Mouse (Mus musculus) urinary bladder, postnatal 25 days (tissue): ENCODE results near the gene Dcaf15.
A peak's percentile ranks its signal among the peaks of the same experiment; 100 is the strongest.

Experiments
- DNase-seq: peaks from one replicate; pipeline ENCODE4 v3.0.0; 2022; ENCODE audit warnings: low spot score

The Dcaf15 gene

DNA sequence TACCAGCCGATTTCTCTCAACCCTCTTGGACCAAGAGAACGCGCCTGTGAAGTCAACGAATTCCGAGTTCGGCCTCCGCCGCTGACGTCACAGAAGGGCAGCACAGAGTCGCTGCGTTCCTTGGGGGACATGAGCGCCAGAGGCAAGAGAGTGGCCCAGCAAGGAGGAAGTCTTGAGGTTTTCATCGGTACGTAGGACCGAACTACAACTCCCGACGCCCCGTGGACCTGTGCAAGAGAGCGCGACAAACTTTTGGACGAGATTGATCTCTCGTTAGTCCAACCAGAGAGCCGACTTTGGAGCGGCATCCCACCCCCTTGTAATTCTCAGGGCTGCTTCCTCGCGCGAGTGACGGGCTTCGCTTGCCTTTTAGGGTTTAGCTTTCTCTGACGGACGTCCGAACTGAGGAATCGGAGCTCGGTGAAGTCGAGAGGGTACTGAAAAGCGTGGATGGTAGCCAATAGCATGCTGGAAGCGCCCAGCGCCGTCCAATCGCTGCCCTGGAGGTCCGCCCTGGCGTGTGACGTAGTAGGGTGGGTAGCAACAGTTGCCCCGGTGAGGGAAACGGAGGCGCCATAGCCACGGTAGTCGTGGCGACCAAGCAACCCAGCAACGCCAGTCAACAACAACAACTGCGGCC lies 38.2 kb downstream of the Dcaf15 start, which contains the start of gene Rfx1:
Gene Rfx1 (plus strand): TSS at position 544 of the 640 bp plus-strand sequence.
- peak; percentile 98 for DNase-seq

DNA sequence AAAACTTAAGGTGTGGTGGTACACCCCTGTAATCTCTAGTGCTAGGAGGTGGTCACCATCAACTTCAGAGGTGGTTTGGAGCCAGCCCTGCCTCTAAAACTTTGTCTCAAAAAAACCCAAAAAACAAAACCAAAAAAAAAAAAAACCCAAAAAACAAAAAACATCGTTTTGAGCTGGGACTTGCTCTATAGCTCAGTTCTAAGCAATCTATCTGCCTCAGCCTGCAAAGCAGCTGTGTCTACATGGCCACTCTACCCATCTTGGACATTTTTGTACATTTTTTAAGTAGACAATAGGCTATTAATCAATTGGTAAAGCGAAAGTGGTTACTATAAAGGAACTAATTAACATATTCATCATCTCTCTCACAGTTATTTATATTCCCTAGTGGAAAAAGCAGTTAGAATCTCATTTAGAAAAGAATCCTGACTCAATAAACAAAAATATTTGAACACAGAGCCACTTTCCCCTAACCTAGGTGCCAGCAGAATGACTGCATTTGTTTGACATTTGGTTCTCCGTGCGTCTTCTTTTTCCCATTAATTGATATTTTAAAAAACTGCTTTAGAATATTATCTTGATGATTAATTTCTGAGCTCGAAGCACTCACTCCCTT lies 39.0 kb downstream of the Dcaf15 start:
- DNase-seq: no peak

DNA sequence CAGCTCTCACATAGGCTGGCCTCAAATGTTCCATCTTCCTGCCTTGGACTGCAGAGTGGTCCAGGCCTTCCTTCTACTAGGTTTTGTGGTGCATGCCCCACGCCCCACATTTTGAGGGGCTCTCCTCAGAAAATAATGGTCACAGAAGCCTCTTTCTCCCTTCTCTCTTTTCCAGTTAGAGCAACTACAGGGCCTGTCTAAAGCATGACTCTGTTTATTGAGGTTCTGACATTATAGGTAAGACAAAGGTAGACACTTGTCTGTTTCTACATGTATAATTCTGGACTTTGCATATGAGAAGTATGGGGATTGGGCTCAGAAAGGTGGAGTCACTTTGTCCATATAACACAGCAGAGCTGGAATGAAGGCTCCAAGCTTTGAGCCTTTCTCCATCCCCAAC lies 39.5 kb downstream of the Dcaf15 start, which contains the start of gene Gm10643:
Gene Gm10643 (minus strand): TSS at position 101 of the 400 bp plus-strand sequence.
- DNase-seq: no peak

DNA sequence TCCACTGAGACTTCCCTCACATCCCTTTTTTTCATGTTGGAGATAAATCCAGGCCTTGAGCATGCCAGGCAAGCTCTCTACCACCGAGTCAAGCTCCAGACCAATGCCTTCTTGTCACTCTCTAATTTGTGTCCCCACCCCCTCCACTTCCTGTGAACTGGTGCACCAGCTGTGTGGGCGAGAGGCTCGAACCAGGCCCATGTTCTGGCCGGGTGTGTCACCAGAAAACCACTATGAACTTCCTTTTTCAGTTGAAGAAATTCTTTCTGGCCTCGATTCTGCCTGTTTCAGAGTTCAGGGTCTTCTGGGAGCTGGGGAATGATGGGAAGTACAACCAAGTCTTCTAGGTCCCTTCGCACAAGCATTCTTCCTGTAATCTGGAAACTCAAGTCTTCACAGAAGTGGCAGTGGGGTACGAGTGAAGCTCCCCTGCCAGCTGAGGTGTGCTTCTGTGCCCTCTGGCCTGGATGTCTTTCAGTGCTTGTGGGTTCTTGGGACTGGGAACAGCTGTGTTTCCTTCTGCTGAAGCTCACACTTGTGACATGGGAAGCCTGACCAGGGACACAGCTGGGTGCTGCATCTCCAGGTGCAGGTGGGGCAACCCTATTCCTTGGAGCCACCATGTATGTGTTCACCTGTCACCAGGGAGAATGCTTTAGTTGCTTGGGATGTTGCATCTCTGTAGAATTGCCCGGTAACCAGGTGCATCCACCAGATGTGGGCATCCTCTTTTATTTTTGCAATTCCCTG lies 40.5 kb downstream of the Dcaf15 start:
- DNase-seq: no peak

DNA sequence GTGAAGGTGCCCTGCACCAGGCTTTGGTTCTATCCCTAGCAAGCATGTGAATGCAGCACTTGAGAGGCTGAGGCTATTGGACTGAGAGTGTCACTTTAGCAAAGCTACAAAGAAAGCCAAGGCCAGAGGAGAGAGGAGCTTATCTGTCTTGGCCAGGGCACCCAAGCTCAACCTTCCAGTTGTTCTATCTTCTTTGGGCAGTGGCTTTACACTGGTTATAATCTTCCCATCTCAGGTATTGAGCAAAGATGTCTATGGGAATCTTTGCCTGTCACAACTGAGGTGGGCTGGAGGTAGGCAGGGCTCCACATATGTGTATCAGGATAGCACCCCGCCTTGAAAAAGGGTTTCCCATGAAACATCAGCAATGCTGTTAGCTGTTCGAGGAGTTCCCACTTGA lies 44.3 kb downstream of the Dcaf15 start:
- no peak for DNase-seq

DNA sequence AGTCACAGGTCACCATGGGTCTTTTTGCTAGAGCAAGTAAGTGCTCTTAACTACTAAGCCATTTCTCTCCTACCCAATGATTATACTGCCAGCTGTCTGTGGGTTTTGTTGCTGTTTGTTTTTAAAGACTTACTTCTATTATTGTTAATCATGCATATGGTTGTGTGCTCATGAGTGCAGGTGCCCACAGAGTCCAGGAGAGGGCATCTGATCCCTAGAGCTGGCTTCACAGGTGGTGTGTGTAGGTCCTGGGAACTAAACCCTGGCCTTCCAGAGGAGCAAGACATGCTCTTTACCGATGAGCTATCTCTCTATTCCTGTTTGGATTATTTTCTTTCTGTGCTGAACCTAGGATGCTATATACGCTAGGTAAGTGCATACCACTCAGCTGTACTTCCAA lies 45.3 kb downstream of the Dcaf15 start:
- DNase-seq: no peak

DNA sequence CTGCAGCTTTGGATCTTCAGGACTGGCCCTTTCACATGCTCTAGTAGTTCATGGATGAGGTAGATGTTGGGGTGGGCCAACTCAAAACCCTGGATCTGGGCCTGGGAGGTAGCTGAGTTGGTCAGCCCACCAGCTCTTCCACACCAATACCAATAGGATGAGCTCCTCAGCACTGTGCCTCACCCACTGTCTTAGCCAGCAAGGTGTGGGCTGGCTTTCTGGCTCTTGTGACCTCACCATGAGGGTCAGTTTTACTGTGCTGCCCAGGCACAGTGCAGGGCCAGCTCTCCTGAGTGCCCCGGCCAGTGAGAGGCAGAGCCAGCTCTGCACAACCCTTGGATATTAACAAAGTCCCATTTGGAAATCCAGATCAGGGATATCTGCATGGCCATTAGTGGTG lies 46.7 kb downstream of the Dcaf15 start:
- DNase-seq: no peak

DNA sequence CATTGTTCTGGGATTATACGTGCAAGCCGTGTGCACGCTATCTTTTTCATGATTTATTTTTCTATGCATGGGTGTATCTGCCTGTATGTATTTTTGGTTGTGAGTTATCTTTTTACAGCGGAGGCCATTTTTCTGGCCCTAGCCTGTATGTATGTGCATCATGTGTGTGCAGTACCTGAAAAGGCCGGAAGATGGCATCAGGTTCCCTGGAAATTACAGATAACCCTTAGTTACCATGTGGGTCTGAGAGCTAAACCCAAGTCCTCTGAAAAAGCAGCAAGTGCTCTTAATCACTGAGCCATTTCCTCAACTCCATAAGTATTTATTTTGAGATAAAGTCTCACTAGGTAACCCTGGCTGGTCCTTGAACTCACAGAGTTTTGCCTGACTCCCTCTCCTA lies 51.3 kb downstream of the Dcaf15 start:
- DNase-seq: no peak

DNA sequence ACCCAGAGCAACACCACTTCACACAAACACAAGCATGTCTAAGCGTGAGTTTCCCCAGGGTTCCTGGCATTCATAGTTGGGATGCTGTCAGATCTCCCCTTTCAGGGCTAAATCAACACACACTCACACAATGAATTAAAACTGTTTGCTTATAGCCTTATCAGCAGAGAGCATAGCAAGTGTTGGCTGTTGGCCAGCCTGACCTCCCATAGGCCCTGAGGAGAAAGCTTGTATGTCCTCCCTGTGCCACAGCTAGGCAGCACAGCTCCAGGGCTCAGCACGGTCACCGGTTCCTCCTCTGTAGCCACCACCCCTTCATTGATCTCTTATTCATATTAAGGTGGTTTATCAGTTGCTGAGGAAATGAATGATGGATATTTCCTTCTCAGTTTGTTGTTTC lies 51.8 kb downstream of the Dcaf15 start:
- no peak for DNase-seq

DNA sequence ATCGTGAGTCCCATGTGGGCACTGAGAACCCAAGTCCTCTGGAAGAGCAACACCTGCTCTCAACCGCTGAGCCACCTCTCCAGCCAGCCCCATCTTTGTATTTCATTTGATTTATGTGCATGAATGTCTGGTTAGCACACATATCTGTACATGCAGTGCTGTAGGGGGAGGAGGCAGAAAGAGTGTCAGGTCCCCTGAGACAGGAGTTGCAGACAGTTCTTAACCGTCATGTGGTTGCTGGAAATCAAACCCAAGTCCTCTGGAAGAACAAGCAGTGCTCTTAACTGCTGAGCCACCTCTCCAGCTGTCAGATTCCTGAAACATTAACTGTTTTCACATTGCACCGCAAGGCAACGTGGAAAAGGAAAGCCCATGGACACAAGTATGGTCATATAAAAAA lies 56.4 kb downstream of the Dcaf15 start:
- DNase-seq: no peak
